Mouse (Mus musculus) c-Kit-positive CD71-positive TER-119-negative erythroid progenitor cells, embryonic 14.5 days (primary cell): Measurements from ENCODE around the gene Fuz.

ENCODE experiments used
- DNase-seq: peaks from one replicate; pipeline ENCODE4 v3.0.0-alpha.2; 2013; ENCODE audit warnings: low read depth

Fuz gene

DNA sequence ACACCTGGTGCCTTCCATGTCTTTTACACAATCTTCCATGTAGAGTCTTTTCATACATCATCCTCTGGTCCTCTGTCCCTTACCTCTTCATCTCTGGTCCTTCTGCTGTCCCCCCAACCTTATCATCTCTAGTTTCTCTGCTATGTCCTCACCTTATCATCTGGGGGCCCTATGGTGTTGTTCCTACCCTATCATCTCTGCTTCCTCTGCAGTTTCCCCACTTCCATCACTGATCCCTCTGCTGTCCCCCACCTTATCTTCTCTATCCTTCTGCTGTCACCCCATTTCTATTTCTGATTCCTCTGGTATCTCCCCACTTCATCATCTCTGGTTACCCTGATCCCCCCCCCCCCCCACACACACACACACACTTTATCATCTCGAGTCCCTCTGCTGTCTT, 32.7 kb downstream of the Fuz start:
- DNase-seq: peak; percentile 48

- peak; percentile 100 for DNase-seq
These were observed 33.6 kb downstream of the Fuz start, which contains the start of gene Ap2a1 for GRCm38 (mm10) chr7:44929204-44930151. Gene Ap2a1, minus strand, starts transcription at chr7:44929496.

- no peak for DNase-seq
These were observed 42.8 kb downstream of the Fuz start for GRCm38 (mm10) chr7:44938680-44939079.

- no peak for DNase-seq
These were observed 47.0 kb downstream of the Fuz start, which contains the start of gene Tsks for GRCm38 (mm10) chr7:44942904-44943303. Gene Tsks, plus strand, starts transcription at chr7:44943204.

DNA sequence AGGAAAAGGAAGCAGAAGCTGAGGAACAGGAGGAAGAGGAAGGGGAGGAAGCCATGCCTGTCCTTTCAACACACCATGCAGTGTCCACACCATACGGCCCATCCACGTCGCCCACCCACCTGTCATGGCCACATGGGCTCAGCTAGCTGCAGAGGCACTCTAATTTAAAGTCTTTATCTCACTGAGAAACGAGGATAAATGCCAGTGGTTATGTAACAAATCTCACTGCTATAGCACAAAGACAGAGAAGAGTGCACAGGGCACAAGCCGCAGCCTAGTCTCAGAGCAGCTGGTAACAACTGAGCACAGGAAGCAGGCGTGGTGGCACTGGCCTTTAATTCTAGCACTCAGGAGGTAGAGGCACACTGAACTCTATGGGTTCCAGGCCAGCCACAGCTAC, 54.0 kb downstream of the Fuz start:
- no peak for DNase-seq

- DNase-seq: peak; percentile 70
These were observed 56.1 kb downstream of the Fuz start for GRCm38 (mm10) chr7:44951960-44952359.
